Mouse (Mus musculus) ES-Bruce4 (cell line): Measurements from ENCODE around the gene Syce2.

Source experiments
- CTCF ChIP-seq: IDR thresholded peaks from one replicate; pipeline ENCODE4 v1.8.1; 2011; ENCODE audit warnings: low read depth, low read length
- POLR2A ChIP-seq: IDR thresholded peaks from one replicate; pipeline ENCODE4 v1.8.1; 2011; ENCODE audit warnings: low read length; ENCODE audit not compliant: insufficient read depth

DNA sequence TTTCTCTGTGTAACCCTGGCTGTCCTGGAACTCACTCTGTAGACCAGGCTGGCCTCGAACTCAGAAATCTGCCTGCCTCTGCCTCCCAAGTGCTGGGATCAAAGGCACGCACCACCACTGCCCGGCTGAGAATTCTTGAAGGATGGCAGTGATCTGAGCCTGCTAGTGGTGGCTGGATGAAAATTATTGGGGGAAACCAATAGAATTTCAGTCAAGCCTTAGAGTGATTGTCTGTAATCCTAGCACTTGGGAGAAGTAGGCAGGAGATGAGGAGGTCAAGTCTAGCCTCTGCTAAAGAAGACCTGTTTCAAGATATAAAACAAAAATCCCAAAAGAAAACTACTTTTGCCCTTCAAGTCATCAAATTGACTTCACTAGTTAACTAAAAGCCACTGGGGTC lies 15.5 kb upstream of the Syce2 start:
- no peak for TF ChIP-seq CTCF
- no peak for TF ChIP-seq POLR2A
